Mouse (Mus musculus): Measurements from ENCODE around the gene Meltf. TPM values are rescaled to one million over a fixed set of nuclear protein-coding genes. Genes with fewer than 3 reads are reported as not detected.

The Meltf gene
- polyA plus RNA-seq, 1 experiment from 2014 or later, result 33.6 TPM

DNA sequence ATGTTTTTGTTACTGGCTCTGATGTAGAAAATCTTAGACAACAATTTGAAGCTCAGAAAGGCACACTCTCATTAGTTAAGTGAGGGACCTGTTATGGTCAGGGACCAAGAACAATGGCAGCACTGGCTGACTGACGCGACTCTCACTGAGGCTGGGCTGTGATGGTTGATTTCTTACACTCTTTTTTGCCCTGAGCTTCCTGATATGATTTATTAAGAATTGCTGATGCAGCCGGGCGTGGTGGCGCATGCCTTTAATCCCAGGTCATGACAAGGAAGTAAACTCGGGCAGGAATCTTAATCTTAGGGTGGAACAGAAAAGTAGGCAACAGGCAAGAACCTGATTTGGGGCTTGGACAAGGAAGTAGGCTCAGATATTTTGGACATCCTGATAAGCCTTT lies 47.5 kb downstream of the Meltf start:
- Histone ChIP-seq H3K9me3 (no peaks in the 10 kb centered on the region), H3K4me1 (replicated peaks) (no peaks in the 10 kb centered on the region), H3K4me2 (replicated peaks) (no peak overlapping the region), H3K27me3 (replicated peaks) (no peaks in the 10 kb centered on the region), H3K36me3 (no peaks in the 10 kb centered on the region), H3K4me3 (replicated peaks) (no peak overlapping the region), H3K27ac (no peak overlapping the region), H3K9ac (no peak overlapping the region)
- no peak for ATAC-seq
- WGBS, result 77% methylated on average over 6 of the region's 6 CpGs

DNA sequence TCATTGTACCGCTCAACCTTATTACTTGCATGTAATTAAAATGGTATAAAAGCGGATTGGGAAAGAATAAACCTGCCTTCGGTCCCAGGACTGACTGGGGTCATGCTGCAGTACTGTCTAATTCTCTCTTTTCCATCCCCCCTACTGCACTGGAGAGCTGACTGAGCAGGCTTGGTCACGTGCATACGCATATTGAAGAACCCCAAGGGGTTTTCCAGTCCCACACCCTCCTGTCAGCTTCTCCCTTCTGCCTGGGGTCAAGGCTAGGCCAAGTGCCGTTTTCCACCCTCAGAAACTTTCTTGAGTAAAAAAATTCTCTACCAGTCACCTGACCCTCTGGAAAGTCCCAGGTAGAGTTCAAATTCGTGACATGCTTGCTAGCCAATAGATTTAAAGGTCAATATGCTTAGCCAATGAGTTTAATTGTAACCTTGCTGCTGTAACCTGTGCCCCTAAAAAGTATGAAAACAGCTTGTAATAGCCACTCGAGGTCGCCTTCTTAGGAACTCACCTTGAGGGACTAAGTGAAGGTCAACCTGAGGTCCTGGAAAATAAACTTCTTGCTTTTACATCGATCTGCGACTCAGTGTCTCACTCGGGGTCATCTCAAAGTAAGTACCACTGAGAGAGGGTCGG lies 48.1 kb downstream of the Meltf start:
- no peak for ATAC-seq
- Histone ChIP-seq H3K36me3 (no peaks in the 10 kb centered on the region), H3K9ac (no peak overlapping the region), H3K27me3 (replicated peaks) (no peaks in the 10 kb centered on the region), H3K4me2 (replicated peaks) (no peak overlapping the region), H3K27ac (no peak overlapping the region), H3K4me1 (replicated peaks) (no peaks in the 10 kb centered on the region), H3K4me3 (replicated peaks) (no peak overlapping the region), H3K9me3 (no peaks in the 10 kb centered on the region)
- 79% methylated on average over 13 of the region's 13 CpGs for WGBS

DNA sequence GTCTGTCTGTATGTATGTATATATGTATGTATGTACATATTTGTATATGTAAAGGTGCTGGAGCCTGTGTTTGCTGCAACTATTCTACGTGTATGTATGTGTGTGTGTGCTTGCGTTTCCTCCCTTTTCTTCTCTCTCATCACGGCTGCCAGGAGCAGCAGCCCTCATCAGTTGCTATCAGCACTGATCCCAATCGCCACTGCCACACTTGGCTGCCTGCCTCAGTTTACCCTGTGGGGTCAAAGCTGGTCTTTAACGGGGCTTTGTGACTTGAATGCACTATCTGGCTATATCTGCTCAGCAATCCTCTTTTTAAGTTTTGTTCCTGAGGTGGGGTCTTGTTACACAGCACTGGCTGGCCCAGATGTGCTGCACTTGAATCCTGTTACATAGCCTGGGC lies 48.8 kb downstream of the Meltf start:
- Histone ChIP-seq H3K4me3 (replicated peaks) (no peak overlapping the region), H3K27ac (no peak overlapping the region), H3K27me3 (replicated peaks) (no peaks in the 10 kb centered on the region), H3K36me3 (no peaks in the 10 kb centered on the region), H3K9me3 (no peaks in the 10 kb centered on the region), H3K4me2 (replicated peaks) (no peak overlapping the region), H3K9ac (no peak overlapping the region), H3K4me1 (replicated peaks) (no peaks in the 10 kb centered on the region)
- 85% methylated on average over 5 of the region's 5 CpGs for WGBS
- no peak for ATAC-seq

DNA sequence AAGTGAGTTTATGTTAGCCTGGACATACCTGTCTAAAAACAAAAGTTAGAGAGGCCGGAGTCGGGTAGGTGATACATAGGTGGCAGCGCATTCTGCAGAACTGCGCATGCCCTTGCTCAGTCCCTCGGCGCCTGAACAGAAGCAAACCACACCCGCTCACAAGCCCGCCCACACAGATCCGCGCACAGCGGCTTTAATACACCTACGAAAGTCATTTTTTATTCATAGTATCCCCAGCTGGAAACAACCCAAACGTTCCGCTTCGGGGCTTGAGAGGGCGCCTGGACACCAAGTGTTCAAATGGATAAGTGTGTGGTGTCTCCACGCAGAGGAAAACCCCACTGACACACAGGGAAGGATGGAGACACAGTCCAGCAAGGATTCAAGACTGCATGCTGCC lies 52.7 kb downstream of the Meltf start:
- 53% methylated on average over 17 of the region's 17 CpGs for WGBS
- no peak for ATAC-seq
- Histone ChIP-seq H3K4me2 (replicated peaks) (peak overlapping the region; percentile 36; the same call in 1 of the 2 replicates), H3K4me3 (replicated peaks) (no peak overlapping the region), H3K9ac (no peak overlapping the region), H3K9me3 (no peaks in the 10 kb centered on the region), H3K36me3 (no peaks in the 10 kb centered on the region), H3K27me3 (replicated peaks) (peaks cover 31% of the 10 kb centered on the region), H3K27ac (no peak overlapping the region), H3K4me1 (replicated peaks) (peaks cover 22% of the 10 kb centered on the region)

DNA sequence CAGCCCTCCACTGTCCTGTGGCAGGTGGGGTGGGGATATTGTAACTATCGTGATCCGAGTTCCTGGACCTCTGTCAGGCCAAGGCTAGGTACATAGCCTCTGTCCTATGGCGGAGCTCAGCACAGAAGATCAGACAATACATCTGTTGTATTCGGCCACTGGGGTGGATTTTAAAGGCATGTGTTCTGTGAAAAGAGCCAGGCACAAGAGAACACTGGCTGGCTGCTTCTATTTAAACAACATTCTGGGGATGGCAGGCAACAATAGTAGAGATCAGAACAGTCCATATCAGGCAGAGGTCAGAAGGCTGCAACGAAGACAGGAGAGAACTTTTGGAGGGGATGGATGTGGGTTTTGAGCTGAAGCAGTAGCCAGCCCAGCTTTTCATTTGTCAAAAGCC lies 53.6 kb downstream of the Meltf start:
- Histone ChIP-seq H3K9me3 (no peaks in the 10 kb centered on the region), H3K36me3 (no peaks in the 10 kb centered on the region), H3K4me1 (replicated peaks) (peaks cover 22% of the 10 kb centered on the region), H3K4me2 (replicated peaks) (peak overlapping the region; percentile 99; the same call in 1 of the 2 replicates), H3K9ac (no peak overlapping the region), H3K27me3 (replicated peaks) (peaks cover 31% of the 10 kb centered on the region), H3K4me3 (replicated peaks) (no peak overlapping the region), H3K27ac (no peak overlapping the region)
- ATAC-seq, result no peak
- WGBS, result 63% methylated on average over 5 of the region's 5 CpGs

DNA sequence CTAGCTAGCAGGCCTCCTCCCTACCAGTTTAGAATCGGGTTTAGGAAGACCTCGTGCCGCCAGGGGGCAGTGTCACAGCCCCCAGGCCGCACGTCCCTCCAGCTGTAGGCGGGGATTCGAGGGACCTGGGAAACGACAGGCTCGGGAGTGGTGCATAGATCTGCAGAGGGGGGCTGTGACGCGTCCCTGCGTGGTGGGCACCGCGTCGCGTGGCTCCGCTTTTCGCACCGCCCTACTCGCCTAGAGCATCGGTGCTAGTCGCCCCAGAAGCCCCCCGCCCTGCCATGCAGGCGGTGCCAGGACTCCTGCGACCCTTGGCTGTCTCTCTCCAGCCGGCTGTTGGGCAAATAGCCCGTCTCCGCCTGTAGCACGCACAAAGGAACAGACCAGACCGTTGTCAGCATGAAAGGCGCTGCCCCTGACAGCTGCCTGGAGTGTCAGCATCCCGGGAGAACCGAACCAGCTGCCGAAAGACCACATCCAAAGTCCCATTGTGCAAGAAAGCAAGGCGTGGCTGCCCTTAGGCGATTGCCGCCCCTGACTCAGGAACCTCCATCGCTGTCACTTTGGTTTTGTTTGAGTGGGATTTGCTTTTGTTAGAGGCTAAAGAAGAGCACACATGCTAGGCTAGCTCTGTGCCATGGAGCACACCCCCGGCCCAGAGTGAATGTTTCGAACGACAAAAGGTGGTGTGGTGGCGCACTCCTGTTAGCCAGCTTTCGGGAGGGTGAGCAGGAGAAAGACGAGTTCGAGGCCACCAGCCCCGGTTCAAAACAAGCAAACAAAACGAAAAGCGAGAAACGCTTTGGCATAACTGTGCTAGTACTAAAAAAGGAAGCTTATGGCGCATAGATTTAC lies 54.5 kb downstream of the Meltf start:
- H3K9ac ChIP-seq, result peak overlapping the region; percentile 56
- H3K4me2 ChIP-seq (replicated peaks), result peak overlapping the region; percentile 99
- peaks cover 31% of the 10 kb centered on the region for H3K27me3 ChIP-seq (replicated peaks)
- peaks cover 22% of the 10 kb centered on the region for H3K4me1 ChIP-seq (replicated peaks)
- peak; percentile 86 for ATAC-seq
- under 1% methylated on average over 50 of the region's 50 CpGs for WGBS
- H3K4me3 ChIP-seq (replicated peaks), result peak overlapping the region; percentile 55
- H3K36me3 ChIP-seq, result no peaks in the 10 kb centered on the region
- no peaks in the 10 kb centered on the region for H3K9me3 ChIP-seq
- H3K27ac ChIP-seq, result peak overlapping the region; percentile 27; the same call in 1 of the 2 replicates

DNA sequence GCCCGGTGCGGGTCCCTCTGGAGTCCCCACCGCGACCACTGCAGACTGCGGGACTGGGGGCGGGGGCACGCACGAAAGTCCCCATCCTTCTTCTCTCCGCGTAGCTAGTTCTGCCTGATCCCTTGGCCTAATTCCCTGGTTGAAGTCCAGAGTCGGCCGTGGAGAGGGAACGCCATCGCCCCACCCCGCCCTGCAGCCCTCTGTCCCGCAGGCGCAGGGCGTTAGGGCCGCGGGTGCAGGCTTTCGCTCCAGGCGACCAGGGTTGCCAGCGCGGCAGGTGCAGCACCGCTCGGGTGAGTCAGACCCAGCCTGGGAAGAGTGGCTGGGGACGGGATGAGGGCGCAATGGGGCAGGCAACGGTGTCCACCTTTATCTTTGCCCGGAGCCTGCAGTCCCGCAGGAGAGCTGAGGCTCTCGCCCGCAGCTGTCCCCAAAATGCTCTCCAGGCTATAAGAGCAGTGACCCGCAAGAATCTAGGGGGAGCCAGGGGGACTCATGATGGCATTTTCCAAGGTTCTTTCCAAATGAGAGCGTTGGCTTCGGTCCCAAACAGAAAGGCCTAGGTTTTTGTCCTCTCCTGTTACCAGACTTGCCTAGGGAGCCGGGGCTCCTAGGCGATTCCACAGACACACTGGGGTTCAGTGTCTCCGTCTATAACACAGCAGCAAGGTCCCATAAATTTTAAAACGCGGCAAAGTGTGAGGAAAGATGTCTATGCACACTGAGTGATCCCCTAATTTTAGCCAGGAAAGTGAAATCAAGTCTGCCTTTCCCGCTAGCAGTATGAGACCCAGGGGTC lies 55.3 kb downstream of the Meltf start, which contains the start of gene Pigz:
Gene Pigz, plus strand, starts transcription at position 101 of the 799 bp plus-strand sequence.
- 9% methylated on average over 42 of the region's 42 CpGs for WGBS
- peak; percentile 46 for ATAC-seq
- Histone ChIP-seq H3K4me2 (replicated peaks) (peak within 1 kb of the TSS; percentile 99), H3K9me3 (no peaks in the 10 kb centered on the region), H3K9ac (peak within 1 kb of the TSS; percentile 56), H3K4me3 (replicated peaks) (peak within 1 kb of the TSS; percentile 55), H3K27ac (peak within 1 kb of the TSS; percentile 27; the same call in 1 of the 2 replicates), H3K27me3 (replicated peaks) (peaks cover 31% of the 10 kb centered on the region), H3K4me1 (replicated peaks) (peaks cover 22% of the 10 kb centered on the region), H3K36me3 (no peaks in the 10 kb centered on the region)

DNA sequence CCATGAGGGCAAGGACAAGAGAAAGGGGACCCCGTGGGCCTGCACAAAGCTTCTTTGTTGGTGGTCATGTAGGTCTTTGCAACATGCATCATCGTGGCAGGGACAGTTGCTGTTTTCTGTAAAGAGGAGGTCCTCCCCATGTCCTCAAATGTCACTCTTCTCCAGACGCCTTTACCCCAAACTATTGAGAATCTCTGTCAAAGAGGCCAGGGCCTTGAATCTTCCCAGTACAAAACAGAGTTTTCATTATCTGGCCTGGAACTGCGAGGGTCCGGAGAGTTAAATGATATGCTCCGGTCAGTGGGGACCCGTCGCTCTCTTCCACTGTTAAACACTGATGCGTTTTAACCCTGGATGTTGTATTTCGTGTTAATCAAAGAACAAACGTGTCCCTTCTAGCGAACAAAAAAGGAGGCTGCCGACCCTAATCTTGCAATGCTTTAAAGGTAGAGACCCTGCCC lies 56.0 kb downstream of the Meltf start:
- Histone ChIP-seq H3K9me3 (no peaks in the 10 kb centered on the region), H3K4me3 (replicated peaks) (peak overlapping the region; percentile 24; the same call in 1 of the 2 replicates), H3K4me2 (replicated peaks) (peak overlapping the region; percentile 55), H3K36me3 (no peaks in the 10 kb centered on the region), H3K27me3 (replicated peaks) (peaks cover 31% of the 10 kb centered on the region), H3K9ac (no peak overlapping the region), H3K27ac (no peak overlapping the region), H3K4me1 (replicated peaks) (peaks cover 22% of the 10 kb centered on the region)
- 27% methylated on average over 13 of the region's 13 CpGs for WGBS
- ATAC-seq, result no peak

DNA sequence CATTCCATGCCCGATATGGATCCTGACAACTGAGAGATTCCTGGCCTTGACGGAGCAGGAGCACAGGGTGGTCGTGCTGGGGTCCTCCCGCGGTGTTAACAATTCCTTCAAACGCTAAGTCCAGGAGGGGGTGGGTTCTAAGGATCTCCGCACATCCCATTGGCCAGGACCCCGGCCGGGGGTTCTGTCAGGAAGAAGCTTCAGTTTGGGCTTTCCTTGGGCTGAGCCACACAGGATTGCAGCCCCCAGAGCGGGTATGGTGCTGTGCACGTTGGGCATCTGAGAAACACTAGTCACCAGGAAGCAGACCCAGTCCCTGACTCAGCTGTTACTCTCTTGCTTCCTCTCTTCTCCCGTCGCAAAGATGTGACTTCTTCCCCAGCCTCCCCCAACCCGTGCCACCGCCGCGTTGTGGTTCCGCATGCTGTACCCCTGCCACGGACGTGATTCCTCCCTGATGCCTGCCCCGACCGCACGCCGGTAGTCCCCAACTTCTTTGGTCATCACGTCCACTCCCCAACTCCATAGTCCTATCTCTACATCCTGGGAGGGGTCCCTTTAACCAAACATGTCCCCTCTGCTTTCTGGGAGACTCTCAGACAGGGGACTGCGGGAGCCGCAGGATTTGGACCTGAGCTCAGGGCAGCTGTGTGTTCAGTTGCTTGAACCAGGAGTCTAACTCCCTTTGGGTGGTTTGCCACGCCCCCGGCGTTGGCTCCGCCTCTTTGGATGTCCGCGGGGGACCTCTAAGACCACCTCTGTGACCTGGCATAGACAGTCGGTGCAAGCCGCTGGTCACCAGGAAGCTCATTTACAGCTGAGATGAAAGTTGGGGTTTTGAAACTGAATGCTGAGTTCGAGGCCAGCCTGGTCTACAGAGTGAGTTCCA lies 56.7 kb downstream of the Meltf start:
- peaks cover 31% of the 10 kb centered on the region for H3K27me3 ChIP-seq (replicated peaks)
- H3K4me2 ChIP-seq (replicated peaks), result peak overlapping the region; percentile 55
- no peaks in the 10 kb centered on the region for H3K36me3 ChIP-seq
- no peak overlapping the region for H3K9ac ChIP-seq
- H3K27ac ChIP-seq, result no peak overlapping the region
- peaks cover 22% of the 10 kb centered on the region for H3K4me1 ChIP-seq (replicated peaks)
- no peak for ATAC-seq
- WGBS, result 4% methylated on average over 36 of the region's 36 CpGs
- H3K9me3 ChIP-seq, result no peaks in the 10 kb centered on the region
- peak overlapping the region; percentile 24 for H3K4me3 ChIP-seq (replicated peaks)

DNA sequence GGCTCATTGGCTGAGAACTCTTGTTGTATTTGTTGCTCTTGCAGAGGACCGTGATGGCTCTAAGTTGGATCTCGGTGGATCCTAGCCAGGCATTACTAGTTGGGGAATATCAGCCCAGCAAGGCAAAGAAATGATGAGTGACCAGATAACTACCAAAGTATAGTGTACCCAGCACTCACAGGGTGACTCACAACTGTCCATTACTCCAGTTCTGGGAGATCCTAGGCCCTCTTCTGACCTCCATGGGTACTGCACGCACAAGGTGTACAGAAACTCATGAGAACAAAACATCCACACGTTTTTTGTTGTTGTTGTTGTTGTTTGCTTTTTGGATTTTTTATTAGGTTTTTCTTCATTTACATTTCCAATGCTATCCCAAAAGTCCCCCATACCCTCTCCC lies 58.0 kb downstream of the Meltf start:
- Histone ChIP-seq H3K27me3 (replicated peaks) (peaks cover 31% of the 10 kb centered on the region), H3K4me1 (replicated peaks) (peaks cover 22% of the 10 kb centered on the region), H3K4me2 (replicated peaks) (no peak overlapping the region), H3K9me3 (no peaks in the 10 kb centered on the region), H3K27ac (no peak overlapping the region), H3K9ac (no peak overlapping the region), H3K4me3 (replicated peaks) (no peak overlapping the region), H3K36me3 (no peaks in the 10 kb centered on the region)
- ATAC-seq, result no peak
- 84% methylated on average over 4 of the region's 4 CpGs for whole genome bisulfite sequencing

DNA sequence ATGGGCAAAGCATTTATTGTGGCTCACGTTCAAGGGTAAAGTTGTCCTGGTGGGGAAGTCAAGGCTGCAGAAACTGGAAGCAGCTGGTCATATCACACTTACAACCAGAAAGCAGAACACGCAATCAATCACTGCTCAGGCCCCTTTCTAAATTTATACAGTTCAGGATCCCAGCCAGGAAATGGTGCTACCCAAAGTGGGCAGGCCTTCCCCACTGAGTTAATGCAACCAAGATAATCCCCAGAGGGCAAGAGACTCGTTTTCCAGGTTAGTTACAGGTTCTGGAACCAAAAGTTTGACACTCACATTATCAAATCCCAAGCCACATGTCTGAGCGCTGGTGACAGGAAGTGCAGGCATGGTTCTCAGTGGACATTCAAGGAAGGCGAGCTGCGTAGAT lies 60.2 kb downstream of the Meltf start:
- WGBS, result 72% methylated on average over 6 of the region's 6 CpGs
- ATAC-seq, result no peak

More for the DNA sequence above, 60.2 kb downstream of the Meltf start:
- no peaks in the 10 kb centered on the region for H3K9me3 ChIP-seq
- H3K4me1 ChIP-seq (replicated peaks), result peaks cover 11% of the 10 kb centered on the region
- no peaks in the 10 kb centered on the region for H3K36me3 ChIP-seq
- H3K9ac ChIP-seq, result no peak overlapping the region
- H3K4me3 ChIP-seq (replicated peaks), result no peak overlapping the region
- H3K4me2 ChIP-seq (replicated peaks), result no peak overlapping the region
- peaks cover 21% of the 10 kb centered on the region for H3K27me3 ChIP-seq (replicated peaks)
- H3K27ac ChIP-seq, result no peak overlapping the region

Measured in intestine, embryonic 15.5 days (tissue).